Mouse (Mus musculus): ENCODE data around the gene Itpkb. TPM values are rescaled to one million over a fixed set of nuclear protein-coding genes. Genes with fewer than 3 reads are reported as not detected.

The Itpkb gene
- polyA plus RNA-seq, 1 experiment from 2014 or later = 10.9 TPM

- 3% methylated on average over 16 of the region's 16 CpGs for WGBS
- 0 out of 2 replicates have a peak overlapping the region, but pooled peaks have one; percentile 21 for H3K9ac ChIP-seq (replicated peaks; ENCODE audit: low read depth, low read length)
Observed at GRCm38 (mm10) chr1:180433098-180433538, 102.8 kb downstream of the Itpkb start.

GRCm38 (mm10) chr1:180433796-180434566 lies 103.7 kb downstream of the Itpkb start:
- no peaks in the 10 kb centered on the region for H3K36me3 ChIP-seq (ENCODE audit: control insufficient read depth, insufficient read depth, low read length)
- H3K27me3 ChIP-seq (ENCODE audit: control insufficient read depth, insufficient read depth, low read length) = no peaks in the 10 kb centered on the region
- WGBS = 17% methylated on average over 7 of the region's 7 CpGs

More at GRCm38 (mm10) chr1:180433098-180433538, 102.8 kb downstream of the Itpkb start:
- Histone ChIP-seq H3K27me3 (ENCODE audit: control insufficient read depth, insufficient read depth, low read length) (no peaks in the 10 kb centered on the region), H3K4me2 (replicated peaks; ENCODE audit: low read depth, low read length) (peak overlapping the region; percentile 37), H3K4me3 (ENCODE audit: low read depth, low read length) (peak overlapping the region; percentile 10; the same call in 1 of the 2 replicates), H3K4me1 (ENCODE audit: control insufficient read depth, insufficient read depth, low read length) (peaks cover 18% of the 10 kb centered on the region; the same call in 1 of the 2 replicates), H3K36me3 (ENCODE audit: control insufficient read depth, insufficient read depth, low read length) (no peaks in the 10 kb centered on the region), H3K9me3 (ENCODE audit: control insufficient read depth, low read depth, low read length) (no peaks in the 10 kb centered on the region), H3K27ac (ENCODE audit: low read length) (no peak overlapping the region)
- no peak for ATAC-seq (ENCODE audit: insufficient number of reproducible peaks, insufficient read depth, low FRiP score, low read depth)

GRCm38 (mm10) chr1:180434925-180435324 lies 104.6 kb downstream of the Itpkb start:
- no peaks in the 10 kb centered on the region for H3K36me3 ChIP-seq (ENCODE audit: control insufficient read depth, insufficient read depth, low read length)
- H3K4me1 ChIP-seq (ENCODE audit: control insufficient read depth, insufficient read depth, low read length) = peaks cover 18% of the 10 kb centered on the region; the same call in 1 of the 2 replicates
- no peak overlapping the region for H3K4me2 ChIP-seq (replicated peaks; ENCODE audit: low read depth, low read length)
- no peak overlapping the region for H3K9ac ChIP-seq (replicated peaks; ENCODE audit: low read depth, low read length)
- H3K9me3 ChIP-seq (ENCODE audit: control insufficient read depth, low read depth, low read length) = no peaks in the 10 kb centered on the region
- no peak; the same call in 1 of the 2 replicates for ATAC-seq (ENCODE audit: insufficient number of reproducible peaks, insufficient read depth, low FRiP score, low read depth)
- H3K4me3 ChIP-seq (ENCODE audit: low read depth, low read length) = no peak overlapping the region
- H3K27me3 ChIP-seq (ENCODE audit: control insufficient read depth, insufficient read depth, low read length) = no peaks in the 10 kb centered on the region
- WGBS = 10% methylated on average over 9 of the region's 9 CpGs
- H3K27ac ChIP-seq (ENCODE audit: low read length) = no peak overlapping the region

More at GRCm38 (mm10) chr1:180433796-180434566, 103.7 kb downstream of the Itpkb start:
- Histone ChIP-seq H3K9ac (replicated peaks; ENCODE audit: low read depth, low read length) (no peak overlapping the region), H3K4me3 (ENCODE audit: low read depth, low read length) (no peak overlapping the region), H3K9me3 (ENCODE audit: control insufficient read depth, low read depth, low read length) (no peaks in the 10 kb centered on the region), H3K27ac (ENCODE audit: low read length) (no peak overlapping the region), H3K4me1 (ENCODE audit: control insufficient read depth, insufficient read depth, low read length) (peaks cover 18% of the 10 kb centered on the region; the same call in 1 of the 2 replicates), H3K4me2 (replicated peaks; ENCODE audit: low read depth, low read length) (no peak overlapping the region)
- ATAC-seq (ENCODE audit: insufficient number of reproducible peaks, insufficient read depth, low FRiP score, low read depth) = peak; percentile 83

- Histone ChIP-seq H3K9ac (replicated peaks; ENCODE audit: low read depth, low read length) (no peak overlapping the region), H3K4me2 (replicated peaks; ENCODE audit: low read depth, low read length) (no peak overlapping the region), H3K4me3 (ENCODE audit: low read depth, low read length) (no peak overlapping the region), H3K27ac (ENCODE audit: low read length) (no peak overlapping the region), H3K4me1 (ENCODE audit: control insufficient read depth, insufficient read depth, low read length) (0 out of 2 replicates have a peak, but pooled peaks cover 7% of the 10 kb centered on the region), H3K36me3 (ENCODE audit: control insufficient read depth, insufficient read depth, low read length) (no peaks in the 10 kb centered on the region), H3K9me3 (ENCODE audit: control insufficient read depth, low read depth, low read length) (no peaks in the 10 kb centered on the region), H3K27me3 (ENCODE audit: control insufficient read depth, insufficient read depth, low read length) (no peaks in the 10 kb centered on the region)
- 74% methylated on average over 4 of the region's 4 CpGs for WGBS
- no peak for ATAC-seq (ENCODE audit: insufficient number of reproducible peaks, insufficient read depth, low FRiP score, low read depth)
Observed at GRCm38 (mm10) chr1:180439496-180439895, 109.2 kb downstream of the Itpkb start.

- WGBS = 52% methylated on average over 3 of the region's 3 CpGs
- no peak overlapping the region for H3K27ac ChIP-seq (ENCODE audit: low read length)
- no peak for ATAC-seq (ENCODE audit: insufficient number of reproducible peaks, insufficient read depth, low FRiP score, low read depth)
Observed at GRCm38 (mm10) chr1:180444411-180444810, 114.1 kb downstream of the Itpkb start.

GRCm38 (mm10) chr1:180449641-180450040 lies 119.4 kb downstream of the Itpkb start:
- Histone ChIP-seq H3K4me2 (replicated peaks; ENCODE audit: low read depth, low read length) (no peak overlapping the region), H3K4me3 (ENCODE audit: low read depth, low read length) (no peak overlapping the region), H3K9ac (replicated peaks; ENCODE audit: low read depth, low read length) (no peak overlapping the region), H3K27me3 (ENCODE audit: control insufficient read depth, insufficient read depth, low read length) (no peaks in the 10 kb centered on the region), H3K27ac (ENCODE audit: low read length) (no peak overlapping the region), H3K4me1 (ENCODE audit: control insufficient read depth, insufficient read depth, low read length) (no peaks in the 10 kb centered on the region), H3K9me3 (ENCODE audit: control insufficient read depth, low read depth, low read length) (no peaks in the 10 kb centered on the region), H3K36me3 (ENCODE audit: control insufficient read depth, insufficient read depth, low read length) (no peaks in the 10 kb centered on the region)
- ATAC-seq (ENCODE audit: insufficient number of reproducible peaks, insufficient read depth, low FRiP score, low read depth) = no peak
- 61% methylated on average over 2 of the region's 2 CpGs for WGBS

More at GRCm38 (mm10) chr1:180444411-180444810, 114.1 kb downstream of the Itpkb start:
- Histone ChIP-seq H3K4me1 (ENCODE audit: control insufficient read depth, insufficient read depth, low read length) (no peaks in the 10 kb centered on the region), H3K9me3 (ENCODE audit: control insufficient read depth, low read depth, low read length) (no peaks in the 10 kb centered on the region), H3K4me3 (ENCODE audit: low read depth, low read length) (no peak overlapping the region), H3K36me3 (ENCODE audit: control insufficient read depth, insufficient read depth, low read length) (no peaks in the 10 kb centered on the region), H3K27me3 (ENCODE audit: control insufficient read depth, insufficient read depth, low read length) (no peaks in the 10 kb centered on the region), H3K9ac (replicated peaks; ENCODE audit: low read depth, low read length) (no peak overlapping the region), H3K4me2 (replicated peaks; ENCODE audit: low read depth, low read length) (no peak overlapping the region)

- no peak overlapping the region for H3K9ac ChIP-seq (replicated peaks; ENCODE audit: low read depth, low read length)
- WGBS = 51% methylated on average over 6 of the region's 6 CpGs
- no peaks in the 10 kb centered on the region for H3K36me3 ChIP-seq (ENCODE audit: control insufficient read depth, insufficient read depth, low read length)
- H3K27ac ChIP-seq (ENCODE audit: low read length) = no peak overlapping the region
- ATAC-seq (ENCODE audit: insufficient number of reproducible peaks, insufficient read depth, low FRiP score, low read depth) = no peak
- no peaks in the 10 kb centered on the region for H3K27me3 ChIP-seq (ENCODE audit: control insufficient read depth, insufficient read depth, low read length)
- peaks cover 9% of the 10 kb centered on the region; the same call in 1 of the 2 replicates for H3K4me1 ChIP-seq (ENCODE audit: control insufficient read depth, insufficient read depth, low read length)
- no peak overlapping the region for H3K4me2 ChIP-seq (replicated peaks; ENCODE audit: low read depth, low read length)
- no peaks in the 10 kb centered on the region for H3K9me3 ChIP-seq (ENCODE audit: control insufficient read depth, low read depth, low read length)
- no peak overlapping the region for H3K4me3 ChIP-seq (ENCODE audit: low read depth, low read length)
Observed at GRCm38 (mm10) chr1:180458274-180458673, 128.0 kb downstream of the Itpkb start.

GRCm38 (mm10) chr1:180458680-180459079 lies 128.4 kb downstream of the Itpkb start:
- Histone ChIP-seq H3K36me3 (ENCODE audit: control insufficient read depth, insufficient read depth, low read length) (no peaks in the 10 kb centered on the region), H3K4me3 (ENCODE audit: low read depth, low read length) (no peak overlapping the region), H3K27ac (ENCODE audit: low read length) (no peak overlapping the region), H3K9me3 (ENCODE audit: control insufficient read depth, low read depth, low read length) (no peaks in the 10 kb centered on the region), H3K27me3 (ENCODE audit: control insufficient read depth, insufficient read depth, low read length) (no peaks in the 10 kb centered on the region), H3K4me1 (ENCODE audit: control insufficient read depth, insufficient read depth, low read length) (peaks cover 9% of the 10 kb centered on the region; the same call in 1 of the 2 replicates), H3K9ac (replicated peaks; ENCODE audit: low read depth, low read length) (no peak overlapping the region), H3K4me2 (replicated peaks; ENCODE audit: low read depth, low read length) (no peak overlapping the region)
- ATAC-seq (ENCODE audit: insufficient number of reproducible peaks, insufficient read depth, low FRiP score, low read depth) = no peak
- 60% methylated on average over 3 of the region's 3 CpGs for WGBS

Measured in stomach, embryonic 14.5 days (tissue).